Mouse (Mus musculus) cortical plate, adult 2 months (tissue): ENCODE measurements at regions not wholly inside any gene's neighbourhood (a gene's known extent, or its start where the extent isn't known, plus 50 kb on each side); places are given as distances from the start of the nearest gene placed in this dataset.

Experiments used
- CTCF ChIP-seq: fragments of 200-500 bp; IDR thresholded peaks from 2 replicates; pipeline ENCODE4 v1.5.1; 2011; ENCODE audit warnings: mild to moderate bottlenecking, control low read depth, low read length; ENCODE audit not compliant: insufficient read depth; ENCODE audit errors: extremely low read depth
- POLR2A ChIP-seq: fragments of 200-500 bp; IDR thresholded peaks from 2 replicates; pipeline ENCODE4 v1.6.1; 2011; ENCODE audit warnings: mild to moderate bottlenecking, low read length, control low read depth; ENCODE audit not compliant: insufficient read depth; ENCODE audit errors: extremely low read depth

DNA sequence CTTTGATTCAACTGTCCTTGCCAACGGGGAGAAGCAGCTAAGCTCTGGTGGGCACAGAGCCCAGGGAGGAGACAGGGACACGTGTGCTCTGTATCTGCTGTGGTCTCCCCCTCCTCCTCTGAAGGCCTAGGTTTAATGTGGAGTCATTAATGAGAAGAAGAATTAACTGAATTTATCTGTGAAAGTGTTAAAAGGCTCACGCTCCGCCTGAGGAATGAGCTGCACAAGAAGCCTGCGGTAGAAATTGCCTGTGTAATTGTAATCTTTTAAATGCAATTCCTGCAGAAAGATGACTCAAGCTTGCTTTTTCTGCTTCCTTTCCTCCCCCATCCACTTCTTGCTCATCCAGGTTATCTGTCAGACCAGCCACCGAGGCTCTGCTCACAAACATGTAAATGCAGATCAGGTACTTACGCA, 72.7 kb downstream of the Il9r start:
- no peak for TF ChIP-seq POLR2A
- no peak for TF ChIP-seq CTCF
